Mouse (Mus musculus): ENCODE measurements around the gene Spata20. TPM values are rescaled to one million over a fixed set of nuclear protein-coding genes. Genes with fewer than 3 reads are reported as not detected.

Spata20 gene
- polyA plus RNA-seq, 1 experiment from 2014 or later: 0.29 TPM

DNA sequence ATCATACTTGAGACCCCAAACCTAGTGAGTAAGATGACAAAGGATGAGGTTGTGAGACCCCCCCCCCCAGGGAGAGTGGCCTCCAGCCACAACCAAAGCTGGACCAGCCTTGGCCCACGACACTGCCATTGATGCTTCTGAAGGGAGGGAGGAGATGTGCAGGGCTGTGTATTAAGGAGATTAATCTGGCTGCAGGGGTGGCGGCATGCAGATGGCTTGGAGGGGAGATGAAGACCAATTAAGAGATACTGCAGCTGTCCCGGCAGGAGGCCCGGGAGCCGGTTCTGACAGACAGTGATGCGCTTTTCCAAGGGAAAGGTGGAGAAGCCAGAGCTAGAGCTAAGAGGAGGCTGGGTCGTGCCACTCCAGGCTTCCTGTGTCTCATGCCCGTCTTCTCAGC lies 36.7 kb downstream of the Spata20 start:
- WGBS: 51% methylated on average over 8 of the region's 8 CpGs
- no peaks in the 10 kb centered on the region for H3K27me3 ChIP-seq
- H3K36me3 ChIP-seq: peaks cover 54% of the 10 kb centered on the region
- H3K9me3 ChIP-seq: no peaks in the 10 kb centered on the region
- H3K4me1 ChIP-seq: peaks cover 34% of the 10 kb centered on the region
- no peak for ATAC-seq (ENCODE audit: insufficient number of reproducible peaks, insufficient read depth, low FRiP score, low TSS enrichment)
- no peak overlapping the region for H3K4me2 ChIP-seq (replicated peaks)
- H3K27ac ChIP-seq: no peak overlapping the region
- no peak overlapping the region for H3K4me3 ChIP-seq
- H3K9ac ChIP-seq: no peak overlapping the region

DNA sequence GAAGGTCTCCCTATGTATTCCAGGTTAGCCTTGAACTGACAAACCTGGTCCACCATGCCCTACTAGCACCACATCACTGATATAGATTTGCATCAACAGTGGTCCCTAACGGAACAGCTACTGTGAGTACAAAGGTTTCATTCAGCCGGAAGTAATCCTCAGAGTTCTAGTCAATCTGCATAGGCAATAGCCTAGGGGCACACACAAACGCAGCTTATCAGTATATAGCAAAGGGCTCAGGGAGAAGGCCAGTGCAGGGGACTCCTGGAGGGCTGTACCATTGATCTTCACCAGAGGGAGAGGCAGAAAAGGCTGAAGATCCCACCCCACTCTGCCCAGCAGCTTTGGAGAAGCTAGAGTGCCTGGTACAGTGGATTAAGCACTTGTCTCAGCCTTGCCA lies 39.0 kb downstream of the Spata20 start:
- Histone ChIP-seq H3K4me2 (replicated peaks) (no peak overlapping the region), H3K36me3 (peaks cover 59% of the 10 kb centered on the region), H3K9ac (no peak overlapping the region), H3K9me3 (no peaks in the 10 kb centered on the region), H3K27ac (no peak overlapping the region), H3K4me3 (no peak overlapping the region), H3K4me1 (peaks cover 42% of the 10 kb centered on the region), H3K27me3 (no peaks in the 10 kb centered on the region)
- no peak for ATAC-seq (ENCODE audit: insufficient number of reproducible peaks, insufficient read depth, low FRiP score, low TSS enrichment)
- WGBS: 8% methylated on average over 3 of the region's 3 CpGs

DNA sequence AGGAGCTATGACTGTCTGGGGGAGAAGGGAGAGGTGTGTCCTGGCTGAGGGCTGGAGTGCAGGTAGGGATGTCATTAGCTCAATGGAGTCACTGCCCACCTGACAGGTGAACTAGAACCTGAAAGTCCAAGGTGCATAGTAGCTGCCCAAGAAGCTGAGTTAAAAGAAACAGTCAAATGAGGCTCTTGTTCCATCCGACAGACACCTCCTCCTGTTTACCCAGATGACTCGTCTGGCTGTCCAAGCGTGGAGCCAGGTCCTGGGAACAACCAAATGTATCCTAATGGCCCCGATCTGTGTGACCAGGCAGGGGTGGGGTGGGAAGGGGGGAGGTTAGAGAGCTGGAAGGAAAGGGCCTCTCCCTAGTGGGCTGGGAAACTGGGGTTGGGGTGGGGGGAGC lies 40.7 kb downstream of the Spata20 start:
- ATAC-seq (ENCODE audit: insufficient number of reproducible peaks, insufficient read depth, low FRiP score, low TSS enrichment): no peak
- H3K27me3 ChIP-seq: no peaks in the 10 kb centered on the region
- H3K36me3 ChIP-seq: peaks cover 59% of the 10 kb centered on the region
- H3K27ac ChIP-seq: no peak overlapping the region
- H3K4me1 ChIP-seq: peaks cover 29% of the 10 kb centered on the region
- H3K4me2 ChIP-seq (replicated peaks): no peak overlapping the region
- H3K4me3 ChIP-seq: no peak overlapping the region
- no peak overlapping the region for H3K9ac ChIP-seq
- 38% methylated on average over 4 of the region's 4 CpGs for WGBS
- H3K9me3 ChIP-seq: no peaks in the 10 kb centered on the region

DNA sequence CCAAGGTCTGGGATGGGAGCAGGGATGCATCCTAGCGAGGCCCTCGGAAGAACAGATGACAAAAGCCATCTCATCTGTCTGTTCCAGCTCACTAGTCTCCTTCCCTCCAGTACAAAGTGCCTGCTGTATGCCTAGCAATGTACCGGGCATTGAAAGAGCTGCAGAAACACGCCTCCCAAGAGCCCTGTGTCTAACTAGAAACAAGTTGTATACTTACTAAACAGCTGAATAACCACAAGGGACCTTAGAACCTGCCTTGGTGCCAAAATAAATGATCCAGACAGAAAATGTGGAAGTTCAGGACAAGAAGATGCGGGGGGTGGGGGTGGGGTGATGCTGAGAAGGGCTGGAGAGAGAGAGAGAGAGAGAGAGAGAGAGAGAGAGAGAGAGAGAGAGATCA lies 41.1 kb downstream of the Spata20 start:
- Histone ChIP-seq H3K27me3 (no peaks in the 10 kb centered on the region), H3K4me2 (replicated peaks) (no peak overlapping the region), H3K9me3 (no peaks in the 10 kb centered on the region), H3K9ac (no peak overlapping the region), H3K36me3 (peaks cover 59% of the 10 kb centered on the region), H3K27ac (no peak overlapping the region), H3K4me3 (no peak overlapping the region), H3K4me1 (peaks cover 27% of the 10 kb centered on the region)
- WGBS: 59% methylated on average over 5 of the region's 5 CpGs
- no peak for ATAC-seq (ENCODE audit: insufficient number of reproducible peaks, insufficient read depth, low FRiP score, low TSS enrichment)

DNA sequence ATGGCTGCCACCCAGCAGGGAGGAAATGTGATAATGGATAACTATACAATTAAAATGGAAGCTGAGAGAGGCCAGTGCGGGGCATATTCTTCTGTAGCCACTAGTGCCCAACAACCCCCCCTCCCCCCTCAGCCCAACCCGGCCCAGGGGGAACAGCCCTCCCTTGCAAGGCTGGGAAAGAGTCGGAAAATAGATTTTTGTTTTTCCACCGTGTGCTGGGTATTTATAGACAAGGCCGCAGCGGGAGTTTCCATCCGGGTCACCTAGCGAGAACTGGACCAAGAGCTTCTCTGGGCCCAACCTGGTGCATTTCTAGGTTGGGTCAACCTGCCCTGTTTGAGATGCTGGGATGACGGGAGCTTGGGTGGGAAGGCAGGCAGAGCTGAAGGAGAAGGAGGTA lies 44.2 kb downstream of the Spata20 start:
- Histone ChIP-seq H3K9me3 (no peaks in the 10 kb centered on the region), H3K27ac (no peak overlapping the region), H3K36me3 (peaks cover 67% of the 10 kb centered on the region), H3K4me2 (replicated peaks) (no peak overlapping the region), H3K4me1 (peaks cover 23% of the 10 kb centered on the region), H3K9ac (no peak overlapping the region), H3K4me3 (no peak overlapping the region), H3K27me3 (no peaks in the 10 kb centered on the region)
- 74% methylated on average over 9 of the region's 9 CpGs for WGBS
- no peak for ATAC-seq (ENCODE audit: insufficient number of reproducible peaks, insufficient read depth, low FRiP score, low TSS enrichment)

DNA sequence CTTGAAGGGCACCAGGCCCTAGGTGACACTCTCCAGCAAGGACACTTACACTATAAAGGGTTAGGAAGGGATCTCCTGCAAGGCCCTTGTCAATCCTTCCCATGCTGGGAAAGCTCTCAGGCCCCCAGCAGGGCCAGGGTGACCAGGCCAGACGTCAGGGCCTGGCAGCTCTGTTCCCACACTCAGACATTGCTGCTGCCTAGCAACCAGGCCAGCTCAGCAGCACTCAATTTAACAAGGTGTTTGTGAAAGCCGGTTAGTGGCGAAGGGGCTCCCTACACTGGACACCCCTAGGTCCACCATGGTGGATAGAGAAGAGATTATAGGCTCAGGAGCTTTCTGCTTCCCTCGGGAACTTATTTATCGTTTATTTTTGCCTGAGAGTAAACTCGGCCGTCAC lies 44.9 kb downstream of the Spata20 start:
- 53% methylated on average over 7 of the region's 7 CpGs for WGBS
- Histone ChIP-seq H3K9me3 (no peaks in the 10 kb centered on the region), H3K27ac (no peak overlapping the region), H3K4me1 (peaks cover 23% of the 10 kb centered on the region), H3K36me3 (peaks cover 67% of the 10 kb centered on the region), H3K9ac (no peak overlapping the region), H3K27me3 (no peaks in the 10 kb centered on the region), H3K4me3 (no peak overlapping the region), H3K4me2 (replicated peaks) (no peak overlapping the region)
- ATAC-seq (ENCODE audit: insufficient number of reproducible peaks, insufficient read depth, low FRiP score, low TSS enrichment): no peak

DNA sequence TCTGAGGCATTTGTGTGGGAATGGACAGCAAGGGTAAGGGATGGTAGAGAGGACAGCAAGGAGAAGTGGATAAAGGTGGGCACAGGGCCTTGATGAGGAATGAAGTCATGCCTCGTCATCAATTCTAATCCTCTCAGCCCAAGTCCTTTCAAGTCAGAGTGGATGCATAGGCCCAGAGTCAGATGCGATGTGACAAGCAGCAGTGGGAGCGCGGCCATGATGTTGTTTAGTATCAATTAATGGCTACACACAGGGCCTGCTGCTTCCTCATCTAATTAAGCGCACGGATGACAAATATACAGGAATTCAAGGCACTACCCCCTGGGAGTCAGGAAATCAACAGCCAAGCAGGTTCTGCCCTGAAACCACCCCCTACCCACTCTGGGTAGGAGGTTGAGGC lies 45.6 kb downstream of the Spata20 start:
- no peak overlapping the region for H3K9ac ChIP-seq
- ATAC-seq (ENCODE audit: insufficient number of reproducible peaks, insufficient read depth, low FRiP score, low TSS enrichment): no peak
- H3K9me3 ChIP-seq: no peaks in the 10 kb centered on the region
- H3K4me2 ChIP-seq (replicated peaks): no peak overlapping the region
- H3K36me3 ChIP-seq: peaks cover 67% of the 10 kb centered on the region
- H3K4me3 ChIP-seq: no peak overlapping the region
- WGBS: 84% methylated on average over 6 of the region's 6 CpGs
- no peaks in the 10 kb centered on the region for H3K27me3 ChIP-seq
- peaks cover 16% of the 10 kb centered on the region for H3K4me1 ChIP-seq
- no peak overlapping the region for H3K27ac ChIP-seq

DNA sequence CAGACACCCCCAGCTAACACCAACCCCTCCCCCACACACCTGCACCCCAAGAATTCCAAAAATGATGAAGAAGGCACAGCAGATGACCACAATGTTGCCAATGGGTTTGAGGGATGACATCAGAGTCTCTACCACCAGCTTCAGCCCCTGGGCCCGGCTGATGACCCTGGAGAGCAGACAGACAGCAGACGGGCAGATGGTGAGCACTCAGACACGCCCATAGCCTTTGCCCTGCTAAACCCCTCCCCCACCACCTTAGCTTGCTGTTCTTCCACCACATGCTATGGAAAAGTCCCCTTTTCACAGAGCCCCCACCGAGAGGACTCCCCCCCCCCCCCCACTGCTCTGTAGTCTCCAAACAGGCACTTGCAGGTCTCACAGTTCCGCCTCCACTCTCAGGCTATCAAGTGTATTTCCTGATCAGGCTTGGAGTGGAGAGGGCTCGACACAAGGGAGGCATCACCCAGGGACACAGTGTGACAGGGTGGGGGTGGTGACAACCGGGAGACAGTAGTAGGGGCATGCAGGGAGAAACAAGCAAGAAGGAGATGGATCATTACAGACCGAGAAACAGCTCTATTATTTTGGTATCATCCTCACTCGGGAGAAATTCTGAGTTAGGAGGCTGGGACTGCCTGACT lies 56.8 kb downstream of the Spata20 start:
- Histone ChIP-seq H3K36me3 (peaks cover 73% of the 10 kb centered on the region), H3K9me3 (no peaks in the 10 kb centered on the region), H3K4me1 (peaks cover 46% of the 10 kb centered on the region), H3K9ac (no peak overlapping the region), H3K27ac (peak overlapping the region; percentile 90), H3K4me2 (replicated peaks) (peak overlapping the region; percentile 23; the same call in 1 of the 2 replicates), H3K4me3 (no peak overlapping the region), H3K27me3 (0 out of 2 replicates have a peak, but pooled peaks cover 10% of the 10 kb centered on the region)
- 0 out of 2 replicates have a peak, but pooled peaks have one; percentile 31 for ATAC-seq (ENCODE audit: insufficient number of reproducible peaks, insufficient read depth, low FRiP score, low TSS enrichment)
- WGBS: 22% methylated on average over 9 of the region's 9 CpGs

Other genes with a start within 250 kb of the Spata20 start
- gene Wfikkn2, start 240.2 kb downstream of the Spata20 start, polyA plus RNA-seq (2016; fragmentation: Nextera tagmentation; extraction: Ambion mirVana): 11.8 and 13.9 TPM in 2 replicates
- gene Gm21885, start 204.3 kb downstream of the Spata20 start, polyA plus RNA-seq (2016; fragmentation: Nextera tagmentation; extraction: Ambion mirVana): not detected in 2 replicates
- 143 and 146 TPM in 2 replicates for gene Luc7l3, start 164.2 kb downstream of the Spata20 start, polyA plus RNA-seq (2016; fragmentation: Nextera tagmentation; extraction: Ambion mirVana)
- gene Ankrd40, start 158.2 kb downstream of the Spata20 start, polyA plus RNA-seq (2016; fragmentation: Nextera tagmentation; extraction: Ambion mirVana): 25.5 and 35.8 TPM in 2 replicates
- 0.69 and 0.78 TPM in 2 replicates for gene Abcc3, start 93.2 kb downstream of the Spata20 start, polyA plus RNA-seq (2016; fragmentation: Nextera tagmentation; extraction: Ambion mirVana)
- 31.6 and 37.2 TPM in 2 replicates for gene Cacna1g, start 12.0 kb downstream of the Spata20 start, polyA plus RNA-seq (2016; fragmentation: Nextera tagmentation; extraction: Ambion mirVana)
- 2.7 and 4.2 TPM in 2 replicates for gene Epn3, start 13.8 kb upstream of the Spata20 start, polyA plus RNA-seq (2016; fragmentation: Nextera tagmentation; extraction: Ambion mirVana)
- 2.5 and 3.7 TPM in 2 replicates for gene Mycbpap, start 35.6 kb upstream of the Spata20 start, polyA plus RNA-seq (2016; fragmentation: Nextera tagmentation; extraction: Ambion mirVana)
- 5.0 and 5.7 TPM in 2 replicates for gene Rsad1, start 63.1 kb upstream of the Spata20 start, polyA plus RNA-seq (2016; fragmentation: Nextera tagmentation; extraction: Ambion mirVana)
- gene Chad, start 78.9 kb upstream of the Spata20 start, polyA plus RNA-seq (2016; fragmentation: Nextera tagmentation; extraction: Ambion mirVana): 2.0 and 3.6 TPM in 2 replicates
- gene Acsf2, start 115.7 kb upstream of the Spata20 start, polyA plus RNA-seq (2016; fragmentation: Nextera tagmentation; extraction: Ambion mirVana): 5.5 and 5.9 TPM in 2 replicates
- 222 and 225 TPM in 2 replicates for gene Lrrc59, start 143.6 kb upstream of the Spata20 start, polyA plus RNA-seq (2016; fragmentation: Nextera tagmentation; extraction: Ambion mirVana)
- gene Mrpl27, start 167.6 kb upstream of the Spata20 start, polyA plus RNA-seq (2016; fragmentation: Nextera tagmentation; extraction: Ambion mirVana): 139 and 142 TPM in 2 replicates
- 33.3 and 37.5 TPM in 2 replicates for gene Eme1, start 167.8 kb upstream of the Spata20 start, polyA plus RNA-seq (2016; fragmentation: Nextera tagmentation; extraction: Ambion mirVana)
- 29.0 and 29.5 TPM in 2 replicates for gene Xylt2, start 191.3 kb upstream of the Spata20 start, polyA plus RNA-seq (2016; fragmentation: Nextera tagmentation; extraction: Ambion mirVana)
- gene Gm11541, start 218.3 kb upstream of the Spata20 start, polyA plus RNA-seq (2016; fragmentation: Nextera tagmentation; extraction: Ambion mirVana): 0.52 and 0.95 TPM in 2 replicates

Measured in embryonic facial prominence, embryonic 12.5 days (tissue).